Comparison of ENCODE assay signal across 22 mouse cellular contexts in genomic region chr13:16706105-16706442, GRCm38 (mm10).
DNase-seq lines count a peak whose midpoint lies in the region; ATAC-seq and TF ChIP-seq lines count a peak whose summit lies in the region.
"Had no signal": no experiment of that assay in that cellular context is flagged by ENCODE, and none has a peak within 500 bp of the region (broad histone marks: within the 10 kb centered on the region; RNA-seq: fewer than 3 reads in every experiment).

No protein-coding gene starts in this region.

- no peak for TF ChIP-seq CTCF in hindbrain, postnatal 0 days (IDR thresholded peaks at IDR 0.05; ENCODE audit: low read depth)

- no peak overlapping the region for H3K4me3 ChIP-seq in hindbrain, embryonic 12.5 days
- H3K4me3 ChIP-seq in hindbrain, postnatal 0 days (ENCODE audit: low read length): no peak overlapping the region
- no peak overlapping the region for H3K4me3 ChIP-seq in neural tube, embryonic 11.5 days (ENCODE audit: low read depth, low read length)
- H3K4me3 ChIP-seq in hindbrain, embryonic 15.5 days: no peak overlapping the region
- H3K4me3 ChIP-seq: heart, embryonic 15.5 days; limb, embryonic 13.5 days; liver, embryonic 12.5 days; midbrain, embryonic 15.5 days; stomach, embryonic 15.5 days had no signal

- H3K9me3 ChIP-seq in hindbrain, embryonic 12.5 days (replicated peaks): no peaks in the 10 kb centered on the region
- H3K9me3 ChIP-seq in hindbrain, postnatal 0 days (ENCODE audit: low read length): no peaks in the 10 kb centered on the region
- no peaks in the 10 kb centered on the region for H3K9me3 ChIP-seq in neural tube, embryonic 11.5 days (ENCODE audit: control insufficient read depth, low read length)
- no peaks in the 10 kb centered on the region for H3K9me3 ChIP-seq in hindbrain, embryonic 15.5 days
- H3K9me3 ChIP-seq: G1E; heart, embryonic 15.5 days; limb, embryonic 13.5 days; liver, embryonic 12.5 days; midbrain, embryonic 15.5 days; stomach, embryonic 15.5 days had no signal

- no peak overlapping the region for H3K9ac ChIP-seq in hindbrain, embryonic 12.5 days
- no peak overlapping the region for H3K9ac ChIP-seq in hindbrain, postnatal 0 days (replicated peaks; ENCODE audit: low read length)
- H3K9ac ChIP-seq in neural tube, embryonic 11.5 days (ENCODE audit: low read length): no peak overlapping the region
- no peak overlapping the region for H3K9ac ChIP-seq in hindbrain, embryonic 15.5 days
- H3K9ac ChIP-seq: heart, embryonic 15.5 days; limb, embryonic 13.5 days; liver, embryonic 12.5 days; midbrain, embryonic 15.5 days; stomach, embryonic 15.5 days had no signal

- ATAC-seq in hindbrain, embryonic 12.5 days (ENCODE audit: low FRiP score): peak; percentile 65
- ATAC-seq in hindbrain, postnatal 0 days: no peak
- peak; percentile 36 for ATAC-seq in neural tube, embryonic 11.5 days (ENCODE audit: insufficient read depth, low FRiP score, low TSS enrichment)
- ATAC-seq in hindbrain, embryonic 15.5 days (ENCODE audit: low FRiP score, low read depth): no peak; the same call in 1 of the 2 replicates
- no peak for ATAC-seq in erythroid progenitor cell, adult 5-6 weeks (replicated peaks; ENCODE audit: low FRiP score, poor library complexity, severe bottlenecking)
- ATAC-seq: liver, embryonic 12.5 days; Patski had no signal

- DNase-seq in hindbrain, postnatal 0 days (ENCODE audit: low spot score): no peak
- no peak for DNase-seq in neural tube, embryonic 11.5 days (ENCODE audit: low spot score)
- DNase-seq in neural tube, embryonic 10.5 days (ENCODE audit: extremely low spot score, low spot score): no peak
- no peak for DNase-seq in ovary, postnatal 36 days (ENCODE audit: low spot score)
- DNase-seq: adrenal gland, postnatal 36 days; B cell, adult 2 months; cerebellum, adult 9-10 months; heart, postnatal 36 days; kidney, adult 9 months; kidney, postnatal 14 days; lung, adult 18-20 months had no signal

- H3K4me1 ChIP-seq in hindbrain, embryonic 12.5 days: peaks cover 7% of the 10 kb centered on the region; the same call in 1 of the 2 replicates
- H3K4me1 ChIP-seq in hindbrain, postnatal 0 days (ENCODE audit: insufficient read depth, low read length): no peaks in the 10 kb centered on the region
- H3K4me1 ChIP-seq in neural tube, embryonic 11.5 days (ENCODE audit: control insufficient read depth, insufficient read depth, low read length): no peaks in the 10 kb centered on the region
- H3K4me1 ChIP-seq in hindbrain, embryonic 15.5 days (replicated peaks): no peaks in the 10 kb centered on the region
- H3K4me1 ChIP-seq: liver, embryonic 12.5 days; midbrain, embryonic 15.5 days; stomach, embryonic 15.5 days had no signal

- H3K4me2 ChIP-seq in hindbrain, embryonic 12.5 days (replicated peaks): no peak overlapping the region
- H3K4me2 ChIP-seq in hindbrain, postnatal 0 days (ENCODE audit: low read depth, low read length): no peak overlapping the region
- H3K4me2 ChIP-seq in neural tube, embryonic 11.5 days (ENCODE audit: low read depth): no peak overlapping the region
- peak overlapping the region; percentile 18; the same call in 1 of the 2 replicates for H3K4me2 ChIP-seq in hindbrain, embryonic 15.5 days
- H3K4me2 ChIP-seq: heart, embryonic 15.5 days; limb, embryonic 13.5 days; liver, embryonic 12.5 days; midbrain, embryonic 15.5 days; stomach, embryonic 15.5 days had no signal

- WGBS in hindbrain, embryonic 12.5 days: 23% methylated on average over 1 of the region's 1 CpGs
- WGBS in hindbrain, postnatal 0 days: 22% methylated on average over 1 of the region's 1 CpGs
- 42% methylated on average over 1 of the region's 1 CpGs for WGBS in neural tube, embryonic 11.5 days
- 29% methylated on average over 1 of the region's 1 CpGs for WGBS in hindbrain, embryonic 15.5 days

- H3K36me3 ChIP-seq in hindbrain, embryonic 12.5 days: no peaks in the 10 kb centered on the region
- no peaks in the 10 kb centered on the region for H3K36me3 ChIP-seq in hindbrain, postnatal 0 days (ENCODE audit: insufficient read depth, low read length)
- H3K36me3 ChIP-seq in neural tube, embryonic 11.5 days (ENCODE audit: control insufficient read depth, insufficient read depth, low read length): no peaks in the 10 kb centered on the region
- H3K36me3 ChIP-seq in hindbrain, embryonic 15.5 days: no peaks in the 10 kb centered on the region
- H3K36me3 ChIP-seq: G1E; heart, embryonic 15.5 days; limb, embryonic 13.5 days; liver, embryonic 12.5 days; midbrain, embryonic 15.5 days; stomach, embryonic 15.5 days had no signal

- H3K27ac ChIP-seq in hindbrain, embryonic 12.5 days: peak overlapping the region; percentile 62; the same call in 1 of the 2 replicates
- no peak overlapping the region for H3K27ac ChIP-seq in hindbrain, postnatal 0 days
- H3K27ac ChIP-seq in neural tube, embryonic 11.5 days (ENCODE audit: low read depth, low read length): peak overlapping the region; percentile 60; the same call in 1 of the 2 replicates
- H3K27ac ChIP-seq in hindbrain, embryonic 15.5 days (replicated peaks): 0 out of 2 replicates have a peak overlapping the region, but pooled peaks have one; percentile 12
- H3K27ac ChIP-seq: heart, embryonic 15.5 days; limb, embryonic 13.5 days; liver, embryonic 12.5 days; midbrain, embryonic 15.5 days; stomach, embryonic 15.5 days had no signal

- H3K27me3 ChIP-seq in hindbrain, embryonic 12.5 days: no peaks in the 10 kb centered on the region
- H3K27me3 ChIP-seq in hindbrain, postnatal 0 days (ENCODE audit: insufficient read depth, low read length): no peaks in the 10 kb centered on the region
- no peaks in the 10 kb centered on the region for H3K27me3 ChIP-seq in neural tube, embryonic 11.5 days (ENCODE audit: control insufficient read depth, insufficient read depth, low read length)
- H3K27me3 ChIP-seq in hindbrain, embryonic 15.5 days: no peaks in the 10 kb centered on the region
- H3K27me3 ChIP-seq: CH12.LX; heart, embryonic 15.5 days; limb, embryonic 13.5 days; liver, embryonic 12.5 days; midbrain, embryonic 15.5 days; Patski; stomach, embryonic 15.5 days had no signal

Comparison
In these comparisons a context has a peak if more than half of its experiments do, and no peak if none do; other contexts are left out.
1. ATAC-seq: peak in hindbrain, embryonic 12.5 days (single experiment) and neural tube, embryonic 11.5 days (single experiment); none in hindbrain, postnatal 0 days (single experiment), hindbrain, embryonic 15.5 days (single experiment) and erythroid progenitor cell, adult 5-6 weeks (single experiment).